Mouse (Mus musculus): ENCODE data around the gene Ncl. TPM values are rescaled to one million over a fixed set of nuclear protein-coding genes. Genes with fewer than 3 reads are reported as not detected.

The Ncl gene
- polyA plus RNA-seq, 1 experiment from 2014 or later: 452 TPM

DNA sequence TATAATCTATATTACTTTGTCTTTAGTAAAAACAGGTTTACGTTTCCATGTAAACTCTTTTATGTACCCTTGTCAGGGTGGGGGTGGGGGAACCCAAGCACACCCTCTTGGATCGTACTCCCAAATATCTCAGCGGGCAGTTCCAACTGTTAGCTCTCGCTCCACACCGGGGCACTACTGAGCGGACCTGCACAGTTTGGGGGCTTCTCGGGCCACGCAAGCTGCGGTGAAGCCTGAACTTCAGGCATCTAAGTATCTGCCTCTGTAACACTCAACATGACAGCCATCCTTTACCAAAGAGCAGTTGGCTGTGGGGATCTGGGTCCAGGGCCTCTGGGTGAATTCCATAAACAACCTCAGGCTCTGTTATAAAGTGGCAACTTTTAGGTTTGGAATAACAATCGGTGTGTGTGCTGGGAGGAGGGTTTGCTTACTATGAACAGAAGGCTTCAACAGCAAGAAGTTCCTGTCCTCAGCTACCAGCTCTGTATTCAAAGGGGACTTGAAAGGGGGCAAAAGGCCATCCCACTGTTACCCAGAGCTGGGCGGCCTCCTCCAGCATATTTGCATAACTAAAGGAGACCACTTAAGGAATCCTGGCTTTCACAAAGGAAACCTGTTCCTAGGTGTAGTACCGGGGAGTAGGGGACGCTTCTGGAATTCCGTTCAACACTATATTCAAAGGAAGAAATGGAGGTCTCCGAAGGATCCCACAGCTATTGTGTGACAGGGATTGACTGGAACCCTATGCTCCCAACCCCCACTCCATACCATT is 48.5 kb downstream of the Ncl start:
- peaks cover 3% of the 10 kb centered on the region; the same call in 1 of the 2 replicates for H3K27me3 ChIP-seq
- WGBS: 25% methylated on average over 15 of the region's 15 CpGs
- H3K27ac ChIP-seq: no peak overlapping the region

DNA sequence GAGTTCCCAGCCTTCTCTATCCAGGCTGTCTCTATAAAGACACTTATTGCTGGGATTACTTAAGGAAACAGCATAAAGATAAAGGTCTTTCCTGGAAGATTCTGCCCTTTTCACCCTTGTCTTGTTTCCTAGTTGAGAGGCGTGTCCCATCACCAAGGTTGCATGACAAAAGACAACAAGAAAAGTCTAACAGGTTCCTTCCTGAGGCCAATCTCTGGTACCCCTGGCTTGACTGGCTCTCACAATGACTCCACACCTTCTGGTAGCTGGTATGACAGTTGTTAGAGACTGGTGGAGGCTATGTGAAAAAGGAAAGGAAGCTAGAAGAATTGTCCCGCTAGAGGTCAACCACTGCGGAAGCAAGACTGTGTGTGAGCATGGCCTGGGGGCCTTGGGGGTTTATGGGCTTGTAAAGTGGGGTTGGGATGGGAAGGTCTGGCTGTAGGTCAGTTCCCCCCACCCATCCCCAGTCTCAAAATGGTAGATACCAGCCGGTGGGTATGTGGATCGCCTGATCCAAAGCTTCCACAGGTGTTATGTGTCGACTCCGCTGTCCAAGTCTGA is 49.8 kb downstream of the Ncl start:
- H3K9ac ChIP-seq: no peak overlapping the region
- no peaks in the 10 kb centered on the region for H3K9me3 ChIP-seq
- 88% methylated on average over 7 of the region's 7 CpGs for WGBS
- H3K27ac ChIP-seq: no peak overlapping the region
- peaks cover 11% of the 10 kb centered on the region for H3K27me3 ChIP-seq
- peaks cover 16% of the 10 kb centered on the region for H3K36me3 ChIP-seq
- no peak for ATAC-seq (ENCODE audit: insufficient number of reproducible peaks, insufficient read depth, low FRiP score, low TSS enrichment, low read depth)
- H3K4me3 ChIP-seq: no peak overlapping the region
- no peak overlapping the region for H3K4me2 ChIP-seq
- H3K4me1 ChIP-seq: peaks cover 11% of the 10 kb centered on the region

More for the DNA sequence above, 48.5 kb downstream of the Ncl start:
- H3K4me2 ChIP-seq: peak overlapping the region; percentile 14; the same call in 1 of the 2 replicates
- no peak overlapping the region for H3K4me3 ChIP-seq
- peaks cover 9% of the 10 kb centered on the region for H3K36me3 ChIP-seq
- no peaks in the 10 kb centered on the region for H3K9me3 ChIP-seq
- peaks cover 9% of the 10 kb centered on the region for H3K4me1 ChIP-seq
- H3K9ac ChIP-seq: no peak overlapping the region
- ATAC-seq (ENCODE audit: insufficient number of reproducible peaks, insufficient read depth, low FRiP score, low TSS enrichment, low read depth): no peak

DNA sequence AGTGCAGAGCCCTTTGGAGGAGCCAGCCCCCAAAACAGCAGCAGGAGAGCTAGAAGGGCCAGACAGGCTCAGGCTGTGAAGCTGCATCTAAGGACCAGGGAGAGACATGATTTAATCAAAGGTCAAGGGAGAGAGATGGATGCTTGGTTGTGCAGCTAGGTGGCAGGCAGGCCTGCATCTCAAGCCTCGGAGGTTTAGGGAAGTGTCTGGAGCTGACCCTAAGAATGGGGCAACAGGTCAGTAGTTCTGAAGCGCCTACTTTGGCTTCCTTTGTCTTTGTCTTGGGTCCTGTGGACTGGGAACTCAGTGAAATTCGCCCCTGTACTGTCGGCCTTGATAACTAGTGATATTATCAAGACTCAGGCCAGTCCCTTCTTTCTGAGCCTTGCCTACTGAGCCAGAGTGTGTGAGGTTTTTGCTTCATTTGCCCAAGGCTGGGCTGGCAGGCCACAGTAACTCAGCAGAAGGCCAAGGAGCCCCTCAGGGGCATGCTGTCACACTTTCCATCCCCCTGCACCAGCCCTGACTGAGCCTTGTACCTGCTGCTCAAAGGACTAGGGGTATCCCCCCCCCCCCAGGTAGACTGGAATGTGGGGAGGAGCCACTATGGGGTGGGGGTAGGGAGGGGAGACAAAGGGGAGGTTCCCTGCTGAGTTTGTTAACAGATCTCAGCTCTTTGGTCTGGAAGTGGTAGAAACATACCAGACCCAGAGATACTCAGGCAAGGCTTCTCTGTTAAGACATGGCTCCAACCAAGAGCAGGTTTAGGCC is 51.1 kb downstream of the Ncl start:
- H3K36me3 ChIP-seq: peaks cover 16% of the 10 kb centered on the region
- ATAC-seq (ENCODE audit: insufficient number of reproducible peaks, insufficient read depth, low FRiP score, low TSS enrichment, low read depth): no peak
- no peak overlapping the region for H3K4me3 ChIP-seq
- no peaks in the 10 kb centered on the region for H3K9me3 ChIP-seq
- H3K9ac ChIP-seq: no peak overlapping the region; the same call in 1 of the 2 replicates
- no peak overlapping the region for H3K4me2 ChIP-seq
- H3K4me1 ChIP-seq: peaks cover 18% of the 10 kb centered on the region
- peaks cover 22% of the 10 kb centered on the region for H3K27me3 ChIP-seq
- H3K27ac ChIP-seq: no peak overlapping the region
- WGBS: 31% methylated on average over 4 of the region's 4 CpGs

DNA sequence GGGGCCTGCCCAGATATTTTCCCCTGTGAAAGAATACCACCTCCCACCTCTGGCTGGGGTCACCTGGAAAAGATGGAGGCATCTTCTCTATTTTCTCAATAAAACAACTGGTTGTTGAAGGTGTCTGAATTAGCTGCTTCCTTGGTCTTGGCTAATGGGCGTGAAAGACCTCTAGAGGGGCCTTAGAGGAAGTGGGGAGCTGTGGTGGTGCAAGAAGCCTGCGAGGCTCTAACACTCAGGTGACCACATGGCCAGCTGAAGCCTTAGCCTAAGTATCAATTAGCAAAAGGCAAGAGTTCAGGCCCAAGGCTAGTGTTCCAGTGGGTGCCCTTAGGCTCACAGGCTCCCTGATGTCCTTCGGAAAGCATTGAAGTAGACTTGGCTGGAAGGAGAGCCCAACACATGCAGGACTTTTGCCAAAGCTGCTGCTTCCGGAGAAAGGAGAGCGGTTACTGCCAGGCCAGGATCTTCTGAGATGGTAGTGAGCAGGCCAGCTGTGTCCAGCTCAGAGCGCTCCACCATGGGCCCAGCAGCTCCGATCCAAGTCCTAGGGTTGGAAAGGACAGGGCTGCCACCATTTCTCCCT is 51.9 kb downstream of the Ncl start:
- WGBS: 85% methylated on average over 7 of the region's 7 CpGs
- no peak for ATAC-seq (ENCODE audit: insufficient number of reproducible peaks, insufficient read depth, low FRiP score, low TSS enrichment, low read depth)
- H3K4me3 ChIP-seq: no peak overlapping the region
- no peak overlapping the region for H3K27ac ChIP-seq
- peaks cover 22% of the 10 kb centered on the region for H3K4me1 ChIP-seq
- H3K9me3 ChIP-seq: no peaks in the 10 kb centered on the region
- peaks cover 24% of the 10 kb centered on the region for H3K27me3 ChIP-seq
- no peak overlapping the region for H3K4me2 ChIP-seq
- H3K36me3 ChIP-seq: peaks cover 16% of the 10 kb centered on the region
- no peak overlapping the region; the same call in 1 of the 2 replicates for H3K9ac ChIP-seq

DNA sequence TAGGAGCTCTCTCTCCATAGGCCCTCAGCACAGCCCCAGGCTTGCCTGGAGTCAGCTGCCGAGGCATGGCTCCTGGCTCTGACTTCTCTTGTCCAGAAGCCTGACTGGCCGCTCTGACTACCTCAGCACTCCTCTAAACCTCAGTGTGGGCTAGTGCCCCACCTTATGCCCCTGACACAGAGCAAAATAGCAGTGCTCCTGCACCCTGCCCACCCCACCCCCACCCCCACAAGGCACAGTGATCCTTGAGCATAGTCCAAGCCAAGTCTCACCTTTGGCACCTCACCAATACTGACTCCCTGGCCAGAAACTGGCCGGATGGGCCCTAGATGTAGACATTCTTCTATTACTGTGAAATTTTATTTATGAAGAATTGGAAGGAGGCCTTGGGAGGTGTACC is 52.5 kb downstream of the Ncl start:
- Histone ChIP-seq H3K27me3 (peaks cover 30% of the 10 kb centered on the region), H3K4me2 (no peak overlapping the region), H3K9me3 (no peaks in the 10 kb centered on the region), H3K9ac (no peak overlapping the region), H3K4me3 (no peak overlapping the region), H3K36me3 (peaks cover 16% of the 10 kb centered on the region), H3K27ac (no peak overlapping the region), H3K4me1 (peaks cover 22% of the 10 kb centered on the region)
- no peak for ATAC-seq (ENCODE audit: insufficient number of reproducible peaks, insufficient read depth, low FRiP score, low TSS enrichment, low read depth)
- WGBS: 77% methylated on average over 3 of the region's 3 CpGs

DNA sequence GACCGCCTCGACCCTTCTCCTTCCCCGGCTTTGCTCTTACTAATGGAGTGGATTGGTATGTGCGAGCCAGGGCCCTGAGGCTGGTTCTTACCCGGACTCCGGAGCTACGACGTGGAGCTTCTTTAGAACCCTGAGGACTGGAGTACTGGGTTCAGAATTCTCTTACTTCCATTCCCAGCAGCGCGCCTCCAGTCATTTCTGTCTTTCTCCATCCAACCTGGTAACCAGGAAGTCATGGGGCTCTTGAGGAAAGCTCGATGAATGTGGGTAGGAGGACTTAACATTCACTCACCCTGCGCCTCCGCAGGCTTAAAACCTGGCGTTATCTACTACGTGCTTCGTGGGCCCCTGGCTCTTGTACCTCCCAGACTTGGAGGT is 55.3 kb downstream of the Ncl start:
- peak overlapping the region; percentile 71 for H3K4me3 ChIP-seq
- 3% methylated on average over 16 of the region's 16 CpGs for WGBS
- peak overlapping the region; percentile 96 for H3K4me2 ChIP-seq
- H3K9ac ChIP-seq: peak overlapping the region; percentile 81
- H3K27ac ChIP-seq: no peak overlapping the region
- H3K9me3 ChIP-seq: no peaks in the 10 kb centered on the region
- peaks cover 34% of the 10 kb centered on the region for H3K27me3 ChIP-seq
- H3K4me1 ChIP-seq: peaks cover 14% of the 10 kb centered on the region
- 0 out of 2 replicates have a peak, but pooled peaks have one; percentile 15 for ATAC-seq (ENCODE audit: insufficient number of reproducible peaks, insufficient read depth, low FRiP score, low TSS enrichment, low read depth)
- peaks cover 16% of the 10 kb centered on the region for H3K36me3 ChIP-seq

DNA sequence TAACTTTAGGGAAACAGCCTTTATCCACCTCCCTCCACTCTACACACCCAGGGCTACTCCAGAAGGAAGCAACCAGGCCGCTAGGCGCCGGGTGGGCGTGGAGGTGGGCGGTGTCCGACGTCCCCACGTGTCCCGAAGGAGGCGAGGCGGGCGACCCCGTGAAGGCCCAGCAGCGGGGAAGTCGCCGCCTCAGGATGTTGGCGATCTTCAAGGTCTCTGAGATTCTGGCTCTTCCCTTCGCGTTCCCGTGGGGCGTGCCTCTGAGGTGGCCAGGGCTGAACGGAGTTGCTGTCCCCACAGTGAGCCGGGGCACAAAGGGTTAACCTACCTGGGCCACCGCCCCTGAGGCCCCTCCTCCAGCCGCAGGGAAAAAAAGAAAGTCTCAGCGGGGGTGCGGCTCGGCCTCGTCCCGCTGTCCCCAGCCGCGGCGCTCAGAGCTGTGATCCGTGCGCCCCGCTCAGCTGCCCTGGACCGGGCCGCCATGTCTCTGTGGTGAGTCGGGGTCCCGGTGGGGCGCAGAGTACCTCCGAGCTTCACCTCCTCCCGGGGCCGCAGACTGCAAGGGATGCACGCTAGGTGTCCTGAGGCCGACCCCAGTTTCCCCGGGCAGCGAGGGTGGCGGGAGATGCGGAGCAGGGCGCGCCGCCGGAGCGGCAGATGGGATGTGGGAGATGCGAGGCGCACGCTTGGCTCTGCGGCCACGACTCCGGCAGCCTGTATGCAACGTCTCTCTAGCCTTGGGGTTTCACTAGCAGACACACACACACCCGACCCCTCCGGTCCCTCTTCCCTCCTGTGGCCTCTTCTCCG is 55.9 kb downstream of the Ncl start:
- Histone ChIP-seq H3K4me3 (peak overlapping the region; percentile 71), H3K9ac (peak overlapping the region; percentile 81), H3K9me3 (no peaks in the 10 kb centered on the region), H3K4me1 (peaks cover 14% of the 10 kb centered on the region), H3K27me3 (peaks cover 34% of the 10 kb centered on the region), H3K36me3 (peaks cover 16% of the 10 kb centered on the region), H3K4me2 (peak overlapping the region; percentile 96), H3K27ac (no peak overlapping the region)
- peak; percentile 60; the same call in 1 of the 2 replicates for ATAC-seq (ENCODE audit: insufficient number of reproducible peaks, insufficient read depth, low FRiP score, low TSS enrichment, low read depth)
- WGBS: under 1% methylated on average over 64 of the region's 65 CpGs

DNA sequence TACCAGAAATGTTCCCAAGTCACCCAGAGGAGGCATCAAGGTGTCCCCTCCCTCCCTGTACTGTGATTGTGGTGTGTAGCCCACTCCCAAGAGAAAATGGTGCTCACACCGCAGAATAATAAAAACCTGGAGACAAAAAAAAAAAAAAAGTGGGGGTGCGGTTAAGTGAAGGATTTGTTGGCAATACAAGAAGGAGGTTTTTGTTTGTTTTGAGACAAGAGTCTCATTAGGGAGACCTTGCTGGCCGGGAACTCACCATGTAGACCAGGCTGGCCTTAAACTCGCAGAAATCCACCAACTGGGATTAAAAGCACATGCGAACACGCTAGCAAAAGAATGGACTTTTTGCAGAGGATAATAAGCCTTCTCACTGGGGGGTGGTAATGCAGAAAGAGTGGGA is 56.7 kb downstream of the Ncl start, which contains the start of gene B3gnt7:
TSS of gene B3gnt7 (plus strand) at position 301 of the 400 bp plus-strand sequence.
- H3K36me3 ChIP-seq: peaks cover 16% of the 10 kb centered on the region
- H3K4me3 ChIP-seq: peak within 1 kb of the TSS; percentile 71
- H3K9me3 ChIP-seq: no peaks in the 10 kb centered on the region
- peak within 1 kb of the TSS; percentile 81 for H3K9ac ChIP-seq
- H3K27me3 ChIP-seq: peaks cover 34% of the 10 kb centered on the region
- peak within 1 kb of the TSS; percentile 96 for H3K4me2 ChIP-seq
- peaks cover 14% of the 10 kb centered on the region for H3K4me1 ChIP-seq
- no peak for ATAC-seq (ENCODE audit: insufficient number of reproducible peaks, insufficient read depth, low FRiP score, low TSS enrichment, low read depth)
- WGBS: 26% methylated on average over 6 of the region's 6 CpGs
- no peak within 1 kb of the TSS for H3K27ac ChIP-seq

DNA sequence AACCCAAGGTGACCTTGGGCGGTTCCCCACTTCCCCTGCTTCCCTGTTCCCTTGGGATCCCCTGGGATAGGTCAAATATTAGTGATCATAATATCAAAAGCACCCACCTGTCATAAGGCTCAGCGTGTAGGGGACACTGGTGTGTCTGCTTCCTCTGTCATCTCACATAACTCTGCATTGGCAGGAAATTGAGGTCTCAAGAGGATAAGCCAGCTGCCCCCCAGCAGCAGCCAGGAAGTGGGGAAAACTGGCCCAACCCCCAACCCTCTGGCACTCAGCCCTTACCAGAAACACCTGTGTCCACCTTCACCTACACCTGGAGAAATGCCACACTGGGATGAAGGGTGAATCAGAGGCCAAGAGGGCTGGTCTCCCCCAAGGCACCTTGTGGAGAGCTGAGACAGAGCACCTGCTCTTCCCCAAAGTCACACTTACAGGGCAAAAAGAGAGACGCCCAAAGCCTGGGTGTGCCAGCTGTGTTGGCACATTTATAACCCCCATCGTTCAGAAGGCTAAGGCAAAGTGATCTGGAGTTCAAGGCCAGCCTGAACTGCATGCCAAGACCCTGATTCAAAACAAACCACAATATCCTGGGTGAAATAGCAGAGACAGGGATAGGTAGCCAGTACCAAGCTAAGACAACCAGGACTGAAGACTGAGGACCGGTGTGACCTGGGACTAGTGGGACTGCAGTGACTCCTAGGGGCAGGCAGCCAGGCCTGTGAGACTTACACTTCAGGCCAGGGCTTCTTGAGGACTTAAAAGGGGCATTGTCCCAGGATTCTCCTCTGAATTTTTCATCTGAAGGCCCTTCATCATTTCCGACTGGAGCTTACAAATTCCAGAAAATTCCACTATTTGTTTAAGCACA is 57.7 kb downstream of the Ncl start:
- H3K27ac ChIP-seq: no peak overlapping the region
- H3K9me3 ChIP-seq: no peaks in the 10 kb centered on the region
- H3K27me3 ChIP-seq: peaks cover 34% of the 10 kb centered on the region
- H3K36me3 ChIP-seq: peaks cover 14% of the 10 kb centered on the region
- 47% methylated on average over 6 of the region's 6 CpGs for WGBS
- H3K4me3 ChIP-seq: no peak overlapping the region
- no peak for ATAC-seq (ENCODE audit: insufficient number of reproducible peaks, insufficient read depth, low FRiP score, low TSS enrichment, low read depth)
- no peak overlapping the region for H3K4me2 ChIP-seq
- peaks cover 14% of the 10 kb centered on the region for H3K4me1 ChIP-seq
- H3K9ac ChIP-seq: no peak overlapping the region

DNA sequence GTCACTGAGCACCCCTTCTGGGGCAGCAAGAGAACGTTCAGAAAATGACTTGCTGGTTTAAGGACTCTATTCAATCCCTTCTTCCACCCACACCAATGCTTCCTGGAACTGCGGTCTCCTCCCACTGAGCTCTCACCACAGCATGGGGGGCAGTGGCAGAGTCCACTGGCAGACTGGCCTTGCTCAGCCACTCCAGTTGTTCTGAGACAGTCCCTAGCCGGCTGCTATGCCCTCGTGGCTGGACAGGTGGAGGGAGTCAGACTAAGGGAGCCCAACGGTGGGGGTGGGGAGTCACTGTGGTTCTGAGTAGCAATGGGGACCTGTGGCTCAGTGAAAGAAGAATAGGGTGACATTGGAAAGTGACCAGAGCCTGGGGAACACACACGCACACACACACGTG is 58.5 kb downstream of the Ncl start:
- ATAC-seq (ENCODE audit: insufficient number of reproducible peaks, insufficient read depth, low FRiP score, low TSS enrichment, low read depth): no peak
- Histone ChIP-seq H3K4me2 (no peak overlapping the region), H3K4me3 (no peak overlapping the region), H3K9me3 (no peaks in the 10 kb centered on the region), H3K9ac (no peak overlapping the region), H3K4me1 (peaks cover 14% of the 10 kb centered on the region), H3K36me3 (peaks cover 6% of the 10 kb centered on the region), H3K27ac (no peak overlapping the region), H3K27me3 (peaks cover 34% of the 10 kb centered on the region)
- WGBS: 58% methylated on average over 7 of the region's 7 CpGs
